Mouse (Mus musculus): ENCODE data around the gene Trim7. TPM values are rescaled to one million over a fixed set of nuclear protein-coding genes. Genes with fewer than 3 reads are reported as not detected.

The Trim7 gene
- total and polyA plus RNA-seq, 2 experiments from 2014 or later, result 1.1 to 1.9 TPM

DNA sequence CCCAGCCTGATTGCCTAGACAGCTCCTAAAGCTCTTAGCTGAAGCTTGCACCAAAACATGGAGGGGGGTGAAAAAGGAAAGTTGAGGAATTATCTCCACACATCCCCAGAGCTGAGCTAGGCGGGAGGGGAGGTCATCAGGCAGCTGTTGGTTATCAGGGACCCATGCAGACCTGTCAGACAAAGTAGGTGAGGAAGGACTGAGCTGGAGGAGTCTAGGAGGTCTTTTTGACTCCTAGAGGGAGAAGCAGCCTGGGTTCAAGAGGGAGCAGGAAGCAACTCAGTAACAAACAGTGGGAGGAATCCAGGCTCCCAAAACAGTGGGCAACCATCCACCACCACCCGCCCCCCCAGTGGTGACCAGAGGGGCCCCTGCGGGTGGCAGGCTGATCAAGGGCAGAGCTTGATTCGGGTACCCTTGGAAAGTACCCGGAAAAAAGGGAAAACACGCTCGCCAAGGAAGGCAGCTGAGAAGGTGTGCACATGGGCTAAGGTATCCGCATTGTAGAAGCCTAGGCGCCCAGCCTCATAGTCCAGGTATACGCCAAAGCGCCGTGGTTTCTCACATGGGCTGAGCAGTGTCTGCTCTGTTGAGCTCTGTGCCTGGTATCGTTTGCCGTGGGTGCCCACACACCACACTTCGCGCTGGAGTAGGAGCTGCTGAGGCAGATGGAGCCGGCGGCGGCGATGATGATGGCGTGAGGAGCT lies 18.9 kb upstream of the Trim7 start:
- Histone ChIP-seq H3K9me3 (replicated peaks; ENCODE audit: control insufficient read depth, low read length) (no peaks in the 10 kb centered on the region), H3K4me2 (ENCODE audit: low read depth, low read length) (no peak overlapping the region), H3K36me3 (replicated peaks; ENCODE audit: control insufficient read depth, insufficient read depth, low read length) (peaks cover 95% of the 10 kb centered on the region), H3K27me3 (ENCODE audit: control insufficient read depth, insufficient read depth, low read length) (no peaks in the 10 kb centered on the region), H3K4me3 (ENCODE audit: low read depth, low read length) (no peak overlapping the region), H3K4me1 (ENCODE audit: control insufficient read depth, insufficient read depth) (peaks cover 2% of the 10 kb centered on the region), H3K9ac (replicated peaks; ENCODE audit: low read depth, low read length) (no peak overlapping the region), H3K27ac (ENCODE audit: low read depth) (no peak overlapping the region)
- ATAC-seq (ENCODE audit: insufficient read depth, low read depth) (no peak), DNase-seq (ENCODE audit: low spot score) (no peak)
- TF ChIP-seq EP300 (IDR thresholded peaks at IDR 0.05; ENCODE audit: low read depth), result no peak
- no peak for TF ChIP-seq CTCF (IDR thresholded peaks at IDR 0.05; ENCODE audit: low read depth)
- WGBS, result 67% methylated on average over 21 of the region's 21 CpGs

DNA sequence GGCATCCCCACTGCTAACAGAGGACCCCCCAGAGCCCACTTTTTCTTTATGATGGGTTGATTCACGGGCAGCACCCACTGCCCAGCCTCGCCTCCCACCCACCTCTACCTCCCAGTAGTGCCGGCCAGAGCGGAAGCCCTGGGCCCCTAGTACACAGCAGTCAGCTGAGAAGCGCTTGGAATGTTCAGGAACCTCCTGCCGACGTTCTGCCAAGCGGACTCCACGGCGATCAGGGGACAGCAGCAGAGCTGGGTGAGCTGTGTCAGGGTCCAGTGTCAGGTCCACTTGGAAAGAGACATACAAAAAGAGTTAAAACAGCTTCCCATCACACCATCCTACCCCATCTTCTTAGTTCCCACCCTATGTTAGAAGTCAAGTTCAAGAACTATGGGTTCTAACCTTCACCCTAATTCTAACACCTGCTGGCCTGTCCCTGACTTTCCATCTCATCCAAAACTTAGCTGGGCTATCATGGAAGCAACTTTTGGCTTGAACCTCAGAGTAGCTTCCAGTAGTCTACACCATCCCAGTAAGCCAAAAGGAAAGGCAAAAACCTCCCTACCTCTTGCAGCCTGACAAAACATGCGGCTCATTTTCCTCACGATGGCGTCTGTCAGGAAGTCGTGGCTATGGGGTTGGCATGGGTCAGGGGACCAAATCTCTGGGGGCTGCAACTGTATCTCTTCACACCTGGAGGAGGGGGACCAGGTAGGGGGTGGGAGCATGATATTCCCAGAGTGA lies 18.2 kb upstream of the Trim7 start:
- Histone ChIP-seq H3K4me2 (ENCODE audit: low read depth, low read length) (no peak overlapping the region), H3K27me3 (ENCODE audit: control insufficient read depth, insufficient read depth, low read length) (no peaks in the 10 kb centered on the region), H3K27ac (ENCODE audit: low read depth) (no peak overlapping the region), H3K4me3 (ENCODE audit: low read depth, low read length) (no peak overlapping the region), H3K9ac (replicated peaks; ENCODE audit: low read depth, low read length) (no peak overlapping the region), H3K4me1 (ENCODE audit: control insufficient read depth, insufficient read depth) (no peaks in the 10 kb centered on the region; the same call in 1 of the 2 replicates), H3K9me3 (replicated peaks; ENCODE audit: control insufficient read depth, low read length) (no peaks in the 10 kb centered on the region), H3K36me3 (replicated peaks; ENCODE audit: control insufficient read depth, insufficient read depth, low read length) (peaks cover 94% of the 10 kb centered on the region)
- TF ChIP-seq CTCF (IDR thresholded peaks at IDR 0.05; ENCODE audit: low read depth) (no peak), EP300 (IDR thresholded peaks at IDR 0.05; ENCODE audit: low read depth) (no peak)
- DNase-seq (ENCODE audit: low spot score) (no peak), ATAC-seq (ENCODE audit: insufficient read depth, low read depth) (no peak)
- 50% methylated on average over 14 of the region's 14 CpGs for WGBS

DNA sequence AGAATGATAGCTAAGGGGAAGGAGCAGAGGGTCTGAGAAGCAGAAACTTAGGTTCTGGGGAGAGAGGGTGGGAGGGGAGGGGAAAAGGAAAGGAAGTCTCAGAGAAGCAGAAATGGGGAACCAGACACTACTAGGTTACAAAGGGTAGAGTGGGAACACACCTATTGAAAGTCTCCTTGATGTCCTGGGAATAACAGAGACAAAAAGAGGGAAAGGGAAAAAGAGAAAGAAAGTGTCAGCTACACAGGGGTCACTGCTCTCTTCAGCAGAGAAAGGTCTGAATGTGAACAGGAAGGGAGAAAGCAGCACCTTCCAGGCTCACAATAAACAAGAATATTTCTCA lies 17.7 kb upstream of the Trim7 start:
- H3K4me1 ChIP-seq (ENCODE audit: control insufficient read depth, insufficient read depth), result no peaks in the 10 kb centered on the region
- H3K27ac ChIP-seq (ENCODE audit: low read depth), result no peak overlapping the region
- no peak overlapping the region for H3K4me3 ChIP-seq (ENCODE audit: low read depth, low read length)
- H3K9ac ChIP-seq (replicated peaks; ENCODE audit: low read depth, low read length), result no peak overlapping the region
- peaks cover 93% of the 10 kb centered on the region for H3K36me3 ChIP-seq (replicated peaks; ENCODE audit: control insufficient read depth, insufficient read depth, low read length)
- H3K4me2 ChIP-seq (ENCODE audit: low read depth, low read length), result no peak overlapping the region
- no peak for DNase-seq (ENCODE audit: low spot score)
- TF ChIP-seq EP300 (IDR thresholded peaks at IDR 0.05; ENCODE audit: low read depth) (no peak), CTCF (IDR thresholded peaks at IDR 0.05; ENCODE audit: low read depth) (no peak)
- H3K9me3 ChIP-seq (replicated peaks; ENCODE audit: control insufficient read depth, low read length), result no peaks in the 10 kb centered on the region
- no peak for ATAC-seq (ENCODE audit: insufficient read depth, low read depth)
- no peaks in the 10 kb centered on the region for H3K27me3 ChIP-seq (ENCODE audit: control insufficient read depth, insufficient read depth, low read length)

DNA sequence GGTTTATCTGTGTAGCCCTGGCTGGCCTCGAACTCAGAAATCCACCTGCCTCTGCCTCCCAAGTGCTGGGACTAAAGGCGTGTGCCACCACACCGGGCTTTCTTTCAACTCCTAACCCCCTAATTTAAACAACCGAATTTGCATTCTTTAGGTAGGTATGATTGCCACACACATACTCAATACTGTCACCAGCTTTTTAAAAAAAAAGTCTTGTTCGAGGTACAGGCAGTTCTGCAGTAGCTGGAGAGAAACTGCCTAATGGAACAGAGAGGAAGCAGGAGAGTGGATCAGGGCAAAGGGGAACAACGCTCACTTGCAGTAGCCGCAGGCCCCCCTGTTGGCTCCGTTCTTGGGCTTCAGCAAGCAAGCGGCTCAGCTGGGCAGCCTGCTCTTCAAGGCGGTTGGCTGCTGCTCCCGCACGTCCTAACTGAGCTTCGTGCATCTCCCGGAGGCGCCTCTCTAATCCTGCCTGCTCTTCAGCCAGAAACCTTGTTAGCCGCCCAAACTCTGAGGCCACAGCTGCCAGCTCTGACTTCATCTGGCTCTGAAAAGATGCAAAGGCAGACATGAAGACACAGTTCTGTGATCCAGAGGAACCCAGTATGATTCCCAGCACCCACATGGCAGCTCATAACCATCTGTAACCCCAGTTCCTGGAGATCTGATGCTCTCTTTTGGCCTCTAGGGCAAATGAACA lies 17.1 kb upstream of the Trim7 start:
- Histone ChIP-seq H3K27me3 (ENCODE audit: control insufficient read depth, insufficient read depth, low read length) (no peaks in the 10 kb centered on the region), H3K4me1 (ENCODE audit: control insufficient read depth, insufficient read depth) (no peaks in the 10 kb centered on the region), H3K36me3 (replicated peaks; ENCODE audit: control insufficient read depth, insufficient read depth, low read length) (peaks cover 87% of the 10 kb centered on the region), H3K4me2 (ENCODE audit: low read depth, low read length) (no peak overlapping the region), H3K27ac (ENCODE audit: low read depth) (no peak overlapping the region), H3K9ac (replicated peaks; ENCODE audit: low read depth, low read length) (no peak overlapping the region), H3K4me3 (ENCODE audit: low read depth, low read length) (no peak overlapping the region), H3K9me3 (replicated peaks; ENCODE audit: control insufficient read depth, low read length) (no peaks in the 10 kb centered on the region)
- DNase-seq (ENCODE audit: low spot score), result no peak
- no peak for ATAC-seq (ENCODE audit: insufficient read depth, low read depth)
- WGBS, result 59% methylated on average over 16 of the region's 16 CpGs
- TF ChIP-seq CTCF (IDR thresholded peaks at IDR 0.05; ENCODE audit: low read depth), result no peak

DNA sequence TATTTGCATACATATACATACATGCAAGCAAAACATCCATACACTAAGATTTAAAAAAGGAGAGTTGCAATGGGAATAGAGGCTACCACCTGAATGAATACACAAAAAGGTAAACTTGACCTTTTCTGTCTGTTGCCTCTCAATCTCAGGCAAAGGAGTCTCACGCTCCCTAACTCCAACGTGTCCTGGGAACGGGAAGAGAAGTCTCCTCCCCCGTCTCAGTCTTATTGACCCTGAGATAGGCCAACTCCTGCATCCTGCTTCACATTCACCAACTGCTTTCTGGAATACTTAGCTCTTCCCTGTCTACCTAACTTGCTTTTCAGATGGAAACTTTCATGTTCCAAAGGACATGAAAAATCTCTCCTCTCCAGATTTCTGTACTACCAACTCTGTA lies 16.5 kb upstream of the Trim7 start:
- peaks cover 81% of the 10 kb centered on the region for H3K36me3 ChIP-seq (replicated peaks; ENCODE audit: control insufficient read depth, insufficient read depth, low read length)
- no peaks in the 10 kb centered on the region for H3K4me1 ChIP-seq (ENCODE audit: control insufficient read depth, insufficient read depth)
- H3K9me3 ChIP-seq (replicated peaks; ENCODE audit: control insufficient read depth, low read length), result no peaks in the 10 kb centered on the region
- DNase-seq (ENCODE audit: low spot score), result no peak
- WGBS, result 39% methylated on average over 4 of the region's 4 CpGs
- H3K27me3 ChIP-seq (ENCODE audit: control insufficient read depth, insufficient read depth, low read length), result no peaks in the 10 kb centered on the region
- TF ChIP-seq EP300 (IDR thresholded peaks at IDR 0.05; ENCODE audit: low read depth) (no peak), CTCF (IDR thresholded peaks at IDR 0.05; ENCODE audit: low read depth) (no peak)
- no peak for ATAC-seq (ENCODE audit: insufficient read depth, low read depth)
- H3K9ac ChIP-seq (replicated peaks; ENCODE audit: low read depth, low read length), result no peak overlapping the region
- no peak overlapping the region for H3K4me3 ChIP-seq (ENCODE audit: low read depth, low read length)
- H3K4me2 ChIP-seq (ENCODE audit: low read depth, low read length), result no peak overlapping the region
- H3K27ac ChIP-seq (ENCODE audit: low read depth), result no peak overlapping the region

All from heart, postnatal 0 days (tissue).